Mouse (Mus musculus) liver, adult 2 months (tissue): Measurements from ENCODE around the gene Galnt2. TPM values are rescaled to one million over a fixed set of nuclear protein-coding genes. Genes with fewer than 3 reads are reported as not detected.

ENCODE experiments used
- DNase-seq: peaks from one replicate; pipeline ENCODE4 v3.0.0-alpha.2; 2011; ENCODE audit warnings: low read depth, low spot score; ENCODE audit errors: extremely low read depth
- H3K27ac ChIP-seq: fragments of 200-500 bp; replicated peaks from 2 replicates; pipeline ENCODE4 v1.5.1; 2012; ENCODE audit warnings: low read depth, mild to moderate bottlenecking, control low read depth, inconsistent platforms, low read length; ENCODE audit not compliant: insufficient read depth
- H3K27me3 ChIP-seq: fragments of 200-500 bp; 2 replicates; pipeline ENCODE4 v1.6.1; 2012; ENCODE audit warnings: mild to moderate bottlenecking, moderate library complexity, low read length, inconsistent platforms; ENCODE audit not compliant: control insufficient read depth, insufficient read depth
- H3K36me3 ChIP-seq: fragments of 200-500 bp; 2 replicates; pipeline ENCODE4 v1.6.1; 2012; ENCODE audit warnings: low read length, inconsistent platforms; ENCODE audit not compliant: control insufficient read depth, insufficient read depth
- H3K4me1 ChIP-seq: fragments of 200-500 bp; 2 replicates; pipeline ENCODE4 v1.6.1; 2011; ENCODE audit warnings: low read length; ENCODE audit not compliant: control insufficient read depth, insufficient read depth
- H3K4me3 ChIP-seq: fragments of 200-500 bp; 2 replicates; pipeline ENCODE4 v1.5.1; 2011; ENCODE audit warnings: low read depth, mild to moderate bottlenecking, control low read depth, low read length, moderate library complexity; ENCODE audit not compliant: insufficient read depth
- H3K79me2 ChIP-seq: fragments of 200-500 bp; 2 replicates; pipeline ENCODE4 v1.6.1; 2012; ENCODE audit warnings: inconsistent platforms, mild to moderate bottlenecking, low read length, moderate library complexity; ENCODE audit not compliant: control insufficient read depth, insufficient read depth
- H3K9ac ChIP-seq: fragments of 200-500 bp; 2 replicates; pipeline ENCODE4 v1.6.1; 2012; ENCODE audit warnings: low read depth, mild to moderate bottlenecking, control low read depth, inconsistent platforms, low read length
- CTCF ChIP-seq: fragments of 200-500 bp; IDR thresholded peaks from 2 replicates; pipeline ENCODE4 v1.5.1; 2011; ENCODE audit warnings: low read depth, low read length, control low read depth
- POLR2A ChIP-seq: fragments of 200-500 bp; IDR thresholded peaks from 2 replicates; pipeline ENCODE4 v1.6.1; 2011; ENCODE audit warnings: low read length, control low read depth; ENCODE audit not compliant: insufficient read depth; ENCODE audit errors: extremely low read depth
- WGBS: fragments of 180-500 bp; shearing (Covaris S2); methylation state at CpG from one replicate; pipeline ENCODE4 v1.1.7; 2018; 5-methylcytosine and 5-hydroxymethylcytosine counted together
- polyA plus RNA-seq: library from polyadenylated mRNA; depleted of rRNA; stranded (reverse); fragments of >200 nt; gene quantifications from 2 replicates; pipeline ENCODE4 v1.2.3, GENCODE M21; 2012
- total RNA-seq: library from RNA; depleted of rRNA; stranded (reverse); fragments of >200 nt; gene quantifications from 2 replicates; pipeline ENCODE4 v1.2.3, GENCODE M21; 2014

The Galnt2 gene
- total and polyA plus RNA-seq, 2 experiments, result 7.3 to 9.3 TPM

GRCm38 (mm10) chr8:124384336-124384735 is 153.1 kb downstream of the Galnt2 start:
- no peaks in the 10 kb centered on the region for H3K36me3 ChIP-seq
- 91% methylated on average over 19 of the region's 19 CpGs for WGBS
- H3K79me2 ChIP-seq, result no peaks in the 10 kb centered on the region
- DNase-seq, result no peak
- no peak overlapping the region for H3K9ac ChIP-seq
- TF ChIP-seq POLR2A (no peak), CTCF (no peak)
- H3K27me3 ChIP-seq, result no peaks in the 10 kb centered on the region
- no peak overlapping the region for H3K4me3 ChIP-seq
- no peak overlapping the region for H3K27ac ChIP-seq
- H3K4me1 ChIP-seq, result no peaks in the 10 kb centered on the region

- no peak overlapping the region for H3K9ac ChIP-seq
- H3K27ac ChIP-seq, result no peak overlapping the region
- no peaks in the 10 kb centered on the region for H3K4me1 ChIP-seq
- no peak overlapping the region for H3K4me3 ChIP-seq
- no peaks in the 10 kb centered on the region for H3K36me3 ChIP-seq
- no peaks in the 10 kb centered on the region for H3K27me3 ChIP-seq
- 86% methylated on average over 23 of the region's 23 CpGs for WGBS
- DNase-seq, result no peak
- TF ChIP-seq CTCF, result no peak
- TF ChIP-seq POLR2A, result no peak
- H3K79me2 ChIP-seq, result no peaks in the 10 kb centered on the region
Observed at GRCm38 (mm10) chr8:124386225-124386899, 155.2 kb downstream of the Galnt2 start.

DNA sequence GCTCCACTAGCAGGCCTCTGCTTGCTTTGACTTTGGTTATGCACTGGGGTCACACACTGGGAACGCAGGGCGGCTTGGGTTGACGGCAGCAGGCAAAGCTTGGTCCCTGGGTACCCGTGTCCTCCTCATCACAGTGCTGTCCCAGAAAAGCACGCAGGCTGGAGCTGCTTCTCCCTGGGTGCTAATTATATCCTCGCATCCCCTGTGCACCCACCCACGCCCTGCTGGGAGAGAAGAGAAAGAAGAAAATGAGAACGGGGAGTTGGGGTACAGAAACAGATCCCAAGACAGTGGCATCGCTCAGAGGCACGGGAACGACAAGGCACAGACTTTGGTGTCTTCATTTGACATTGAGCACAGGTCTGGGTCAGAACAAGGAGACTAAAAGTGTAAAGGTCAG is 158.3 kb downstream of the Galnt2 start:
- Histone ChIP-seq H3K4me3 (no peak overlapping the region), H3K27ac (no peak overlapping the region), H3K9ac (no peak overlapping the region), H3K79me2 (no peaks in the 10 kb centered on the region), H3K36me3 (no peaks in the 10 kb centered on the region), H3K4me1 (no peaks in the 10 kb centered on the region), H3K27me3 (no peaks in the 10 kb centered on the region)
- WGBS, result 88% methylated on average over 11 of the region's 11 CpGs
- DNase-seq, result no peak
- TF ChIP-seq CTCF (no peak), POLR2A (no peak)

GRCm38 (mm10) chr8:124391191-124391590 is 160.0 kb downstream of the Galnt2 start:
- no peak overlapping the region for H3K27ac ChIP-seq
- no peaks in the 10 kb centered on the region for H3K36me3 ChIP-seq
- no peak overlapping the region for H3K9ac ChIP-seq
- H3K4me1 ChIP-seq, result no peaks in the 10 kb centered on the region
- TF ChIP-seq CTCF (no peak), POLR2A (no peak)
- H3K4me3 ChIP-seq, result no peak overlapping the region
- WGBS, result 89% methylated on average over 7 of the region's 7 CpGs
- H3K79me2 ChIP-seq, result no peaks in the 10 kb centered on the region
- no peaks in the 10 kb centered on the region for H3K27me3 ChIP-seq
- DNase-seq, result no peak

GRCm38 (mm10) chr8:124392271-124393012 is 161.3 kb downstream of the Galnt2 start:
- Histone ChIP-seq H3K36me3 (no peaks in the 10 kb centered on the region), H3K9ac (no peak overlapping the region), H3K27ac (no peak overlapping the region), H3K4me3 (no peak overlapping the region), H3K79me2 (no peaks in the 10 kb centered on the region), H3K27me3 (no peaks in the 10 kb centered on the region), H3K4me1 (no peaks in the 10 kb centered on the region)
- no peak for DNase-seq
- WGBS, result 76% methylated on average over 10 of the region's 10 CpGs
- no peak for TF ChIP-seq POLR2A
- no peak for TF ChIP-seq CTCF

- Histone ChIP-seq H3K79me2 (no peaks in the 10 kb centered on the region), H3K27me3 (no peaks in the 10 kb centered on the region), H3K36me3 (no peaks in the 10 kb centered on the region), H3K4me3 (no peak overlapping the region), H3K27ac (no peak overlapping the region), H3K4me1 (no peaks in the 10 kb centered on the region), H3K9ac (no peak overlapping the region)
- DNase-seq, result no peak
- TF ChIP-seq POLR2A, result no peak
- no peak for TF ChIP-seq CTCF
- 75% methylated on average over 5 of the region's 5 CpGs for WGBS
Observed at GRCm38 (mm10) chr8:124393013-124393412, 161.8 kb downstream of the Galnt2 start.
